Mouse (Mus musculus): ENCODE measurements around the gene Chmp3.

- TF ChIP-seq CTCF (IDR thresholded peaks at IDR 0.05; ENCODE audit: low read depth) (no peak), EP300 (IDR thresholded peaks at IDR 0.05; ENCODE audit: low read depth) (no peak)
These were observed 78.0 kb downstream of the Chmp3 start for GRCm38 (mm10) chr6:71621551-71621950.
